Mouse (Mus musculus) monocyte, adult 2 months (primary cell): ENCODE data around the gene Cryba2.

ENCODE experiments used
- DNase-seq, 2 experiments: peaks; one replicate each; pipeline ENCODE4 v3.0.0; 2022; ENCODE audit warnings: low spot score in 2 of 2, low read depth in 1 of 2

The Cryba2 gene

GRCm38 (mm10) chr1:74893134-74893855 lies at the start of gene Cryba2:
TSS of gene Cryba2 (minus strand) at chr1:74893143.
- DNase-seq: no peak

DNA sequence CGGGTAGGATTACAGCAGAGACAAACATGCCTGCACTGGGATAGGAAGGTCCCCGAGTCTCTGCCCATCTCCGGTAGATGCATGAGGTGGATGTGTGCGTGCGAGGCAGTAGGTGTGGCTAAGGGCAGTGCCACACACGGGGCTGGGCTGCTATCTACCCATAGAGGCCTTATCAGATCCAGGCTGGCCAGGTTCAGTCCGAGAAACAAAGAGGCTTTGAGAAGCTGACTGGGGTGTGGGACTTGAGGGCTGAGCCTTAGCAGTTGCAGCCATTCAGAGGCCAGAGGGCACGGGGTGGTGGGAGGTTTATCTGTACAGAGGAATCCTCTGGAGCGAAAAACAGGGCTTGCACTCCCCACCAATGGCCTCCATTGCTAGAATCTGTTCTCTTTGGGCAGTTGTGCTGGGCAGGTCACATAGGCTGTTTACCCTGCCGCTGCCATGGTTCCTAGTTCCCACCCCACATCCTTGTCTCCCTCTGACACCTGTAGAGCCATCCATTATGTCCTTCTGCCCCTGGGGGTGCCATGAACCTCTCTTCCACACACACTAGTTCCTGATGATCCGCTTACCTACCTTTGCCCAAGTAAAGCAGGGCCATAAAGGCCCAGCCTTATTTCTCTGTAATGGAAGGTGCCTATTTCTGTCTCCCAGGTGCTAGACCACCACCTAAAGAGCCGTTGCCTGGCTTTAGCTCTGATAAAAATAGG lies 48.9 kb upstream of the Cryba2 start:
- DNase-seq: no peak

DNA sequence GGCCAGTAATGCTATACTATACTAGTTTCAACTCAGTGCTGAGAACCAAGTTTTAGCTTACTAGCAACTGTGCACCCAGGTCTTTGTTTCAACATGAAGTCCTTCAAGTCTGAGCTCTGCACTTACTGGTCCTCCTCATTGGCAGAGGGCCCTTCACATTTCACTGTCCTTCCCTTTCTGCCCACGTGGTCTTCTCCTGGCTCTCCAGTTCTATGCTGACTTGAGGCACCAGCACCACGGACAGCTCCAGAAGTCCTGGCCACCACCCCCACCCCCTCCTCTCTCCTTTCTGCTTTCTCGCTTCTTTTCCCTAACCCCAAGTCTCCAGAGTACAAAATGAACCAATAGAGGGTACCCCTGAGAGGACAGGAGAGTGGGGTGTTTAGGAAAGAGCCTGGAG lies 46.8 kb upstream of the Cryba2 start:
- DNase-seq: no peak

DNA sequence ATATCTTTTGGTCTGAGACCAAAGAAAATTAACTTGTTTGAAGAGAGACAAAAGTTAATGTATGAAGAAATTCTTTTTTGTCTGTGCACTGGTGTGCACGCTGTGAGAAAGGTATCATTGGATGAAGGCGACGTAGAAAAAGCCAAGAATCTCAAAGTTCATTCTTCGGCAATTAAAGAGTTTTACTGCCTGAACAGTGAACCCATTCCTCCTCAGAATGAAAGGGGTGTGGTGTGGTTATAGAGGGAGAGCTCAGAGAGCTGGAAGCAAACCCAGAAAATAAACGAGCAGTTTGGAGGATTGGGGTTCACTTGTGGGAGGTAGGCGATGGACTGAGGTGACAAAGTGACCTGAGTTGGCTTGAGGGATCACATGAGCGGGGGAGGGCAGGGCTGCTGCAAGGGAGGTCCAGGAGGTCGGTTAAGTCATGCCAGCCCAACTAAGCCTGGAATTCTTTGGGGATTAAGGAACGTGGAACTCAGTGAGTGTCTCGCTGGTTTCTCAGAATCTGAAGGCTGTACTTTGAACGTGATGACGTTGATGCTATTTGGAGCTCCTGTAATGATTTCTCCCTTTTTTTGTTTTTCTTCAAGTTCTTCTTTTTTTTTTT lies 43.4 kb upstream of the Cryba2 start:
- no peak for DNase-seq

DNA sequence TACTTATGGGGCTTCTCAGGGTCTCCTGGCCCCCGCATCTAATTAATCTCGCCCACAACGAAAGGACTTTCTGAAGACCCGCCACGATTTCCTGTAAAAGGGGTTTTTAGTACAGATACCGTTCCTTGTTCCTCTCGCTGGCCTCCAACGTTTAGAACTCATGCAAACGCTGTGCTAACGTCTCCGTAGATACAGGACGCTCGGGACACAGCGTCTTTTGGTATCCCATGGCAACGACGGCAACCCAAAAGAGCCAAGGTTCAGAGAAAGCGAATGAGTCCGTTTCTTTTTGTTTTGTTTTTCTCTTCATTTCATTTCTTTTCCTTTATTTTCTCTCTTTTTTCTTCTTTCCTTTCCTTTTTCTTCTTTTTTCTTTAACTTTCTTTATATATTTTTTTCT lies 42.5 kb upstream of the Cryba2 start, which contains the start of gene Cfap65:
TSS of gene Cfap65 (minus strand) at position 198 of the 400 bp plus-strand sequence.
- DNase-seq: no peak

GRCm38 (mm10) chr1:74927621-74928296 lies 34.8 kb upstream of the Cryba2 start:
- no peak for DNase-seq

DNA sequence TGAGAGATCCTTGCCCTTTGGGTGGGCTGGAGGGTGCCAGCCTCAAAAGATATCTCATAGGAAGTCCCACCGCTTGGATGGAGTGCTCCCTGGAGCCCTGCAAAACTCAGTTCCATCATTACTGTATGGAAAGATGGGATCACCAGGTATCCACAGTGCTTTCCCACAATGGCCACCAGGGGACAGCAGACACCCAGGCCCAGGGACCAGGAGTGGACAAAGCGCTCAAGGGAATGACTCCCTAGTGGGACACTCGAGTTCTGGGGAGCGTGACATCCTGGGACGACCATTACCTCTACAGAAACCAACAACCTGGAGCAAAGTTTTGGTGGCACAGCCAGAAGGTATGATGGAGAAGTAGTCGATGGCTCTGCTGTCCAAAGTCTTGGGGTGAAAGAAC lies 33.8 kb upstream of the Cryba2 start:
- no peak for DNase-seq

GRCm38 (mm10) chr1:74924464-74924863 lies 31.5 kb upstream of the Cryba2 start:
- DNase-seq: no peak

GRCm38 (mm10) chr1:74915706-74916105 lies 22.8 kb upstream of the Cryba2 start:
- DNase-seq: no peak

GRCm38 (mm10) chr1:74902191-74902590 lies 9.2 kb upstream of the Cryba2 start:
- DNase-seq: no peak

- DNase-seq: no peak
Observed at GRCm38 (mm10) chr1:74901686-74902085, 8.7 kb upstream of the Cryba2 start.

DNA sequence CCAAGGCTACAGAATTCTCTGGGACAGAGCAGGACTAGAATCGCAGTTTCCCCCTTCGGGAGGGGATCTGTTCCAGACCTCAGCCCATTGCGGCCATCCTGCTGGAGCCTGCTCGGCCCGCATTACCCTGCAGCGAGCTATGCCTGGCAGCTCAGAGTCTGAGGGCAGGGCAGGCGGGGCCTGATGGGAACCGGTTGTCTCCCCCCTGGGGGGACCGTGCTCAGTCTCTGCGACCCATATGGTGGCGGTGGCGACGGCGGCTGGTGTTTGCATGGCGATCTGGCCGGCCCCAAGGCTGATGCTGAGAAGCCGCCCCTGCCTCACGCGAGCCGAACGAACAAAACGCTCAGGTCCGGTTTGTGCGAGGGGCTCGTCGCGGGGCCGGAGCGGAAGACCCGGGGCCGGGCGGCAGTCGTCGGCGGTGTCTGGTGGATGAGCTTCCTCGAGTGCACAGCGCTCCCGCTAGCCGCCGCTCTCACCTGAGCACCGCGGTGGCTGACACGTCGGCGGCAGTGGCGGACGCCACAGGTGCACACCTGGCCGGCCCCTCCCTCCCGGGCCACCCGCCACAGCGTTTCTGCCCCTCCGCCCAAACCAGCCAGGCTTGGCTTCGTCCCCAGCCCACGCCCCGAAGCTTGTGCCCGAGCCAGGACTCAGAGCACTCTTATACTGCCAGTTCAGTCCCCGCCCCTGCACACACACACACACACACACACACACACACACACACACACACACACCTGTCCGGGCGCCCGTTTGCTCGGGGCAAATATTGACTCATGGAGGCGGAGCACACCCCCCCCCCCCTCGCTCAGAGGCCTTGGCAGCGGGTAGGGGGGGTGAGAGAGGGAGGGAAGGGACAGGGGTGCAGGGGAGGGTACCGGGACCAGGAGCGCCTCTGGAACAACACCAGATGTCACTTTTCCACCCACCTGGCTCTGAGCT lies 7.7 kb upstream of the Cryba2 start:
- DNase-seq: no peak

DNA sequence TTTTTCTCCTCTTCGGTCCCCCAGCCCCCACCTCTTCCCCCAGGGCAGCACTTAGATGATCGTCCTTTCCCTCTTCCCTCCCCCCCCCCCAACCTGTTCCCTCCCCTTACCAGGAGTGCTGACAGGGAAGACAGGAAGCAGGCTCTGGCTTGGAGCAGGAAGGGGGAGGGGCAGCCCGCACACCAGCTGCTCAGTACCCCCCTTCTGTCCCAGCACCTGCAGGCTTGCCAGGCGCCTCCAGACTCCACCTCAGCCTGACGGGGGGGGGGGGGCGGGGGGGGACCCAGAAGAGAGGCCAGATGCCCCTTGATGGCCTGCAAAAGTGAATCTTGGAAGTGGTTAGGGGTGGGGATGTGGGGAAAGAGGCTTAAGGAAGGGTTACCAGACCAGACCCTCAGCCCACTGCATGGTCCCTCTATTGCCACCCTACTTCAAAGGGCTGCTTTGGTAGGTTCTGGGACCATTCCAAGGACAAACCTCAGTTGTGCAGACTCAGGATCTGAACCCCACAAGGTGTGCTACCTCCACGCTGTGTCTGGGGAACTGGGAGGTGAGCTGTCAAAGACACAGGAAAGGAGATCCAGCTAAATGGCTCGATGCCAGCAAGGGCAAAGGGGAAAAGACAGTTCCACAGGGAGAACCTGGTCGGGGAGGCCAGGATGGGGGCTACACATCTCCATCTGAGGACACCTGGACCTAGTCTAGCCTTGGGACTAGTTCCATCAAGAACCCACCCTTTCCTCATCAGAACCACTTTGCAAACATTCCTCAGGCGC lies 5.9 kb upstream of the Cryba2 start:
- DNase-seq: no peak

DNA sequence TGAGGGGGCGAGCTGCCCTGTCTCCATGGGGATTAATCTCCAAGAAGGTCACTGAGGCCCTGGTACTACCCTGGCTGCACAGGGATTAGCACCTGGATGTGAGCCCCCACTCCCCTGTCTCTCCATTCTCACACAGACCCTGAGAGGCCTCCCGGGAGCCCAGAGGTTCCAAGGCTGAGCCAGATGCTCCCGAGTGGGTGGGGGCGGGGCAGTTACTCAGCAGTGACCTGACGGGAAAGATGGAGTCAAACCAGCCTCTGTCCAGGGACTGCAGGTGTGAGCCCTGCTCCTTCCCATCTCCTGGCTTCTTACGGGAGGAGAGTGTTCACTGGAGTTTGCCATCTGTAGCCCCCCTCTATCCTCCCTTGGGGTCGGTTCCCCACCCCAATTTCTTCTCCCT lies 5.0 kb upstream of the Cryba2 start:
- DNase-seq: no peak

DNA sequence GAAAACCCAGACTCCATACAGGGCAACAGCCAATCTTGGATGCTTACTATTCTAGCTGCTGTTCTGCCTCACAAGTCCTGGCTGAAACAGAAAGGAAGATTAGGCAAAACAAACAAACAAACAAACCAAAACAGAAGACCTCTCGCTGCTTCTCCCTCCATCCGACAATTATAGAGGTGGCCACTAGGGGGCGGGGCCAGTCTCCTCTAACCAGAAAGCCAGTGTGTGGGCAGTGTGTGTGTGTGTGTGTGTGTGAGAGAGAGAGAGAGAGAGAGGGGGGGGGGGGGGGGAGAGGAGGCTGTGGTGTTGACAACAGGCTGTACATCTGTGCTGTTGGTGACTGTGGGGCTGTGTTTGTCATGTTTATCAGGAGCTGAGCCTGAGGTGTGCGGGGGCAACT lies 2.0 kb upstream of the Cryba2 start:
- DNase-seq: no peak

DNA sequence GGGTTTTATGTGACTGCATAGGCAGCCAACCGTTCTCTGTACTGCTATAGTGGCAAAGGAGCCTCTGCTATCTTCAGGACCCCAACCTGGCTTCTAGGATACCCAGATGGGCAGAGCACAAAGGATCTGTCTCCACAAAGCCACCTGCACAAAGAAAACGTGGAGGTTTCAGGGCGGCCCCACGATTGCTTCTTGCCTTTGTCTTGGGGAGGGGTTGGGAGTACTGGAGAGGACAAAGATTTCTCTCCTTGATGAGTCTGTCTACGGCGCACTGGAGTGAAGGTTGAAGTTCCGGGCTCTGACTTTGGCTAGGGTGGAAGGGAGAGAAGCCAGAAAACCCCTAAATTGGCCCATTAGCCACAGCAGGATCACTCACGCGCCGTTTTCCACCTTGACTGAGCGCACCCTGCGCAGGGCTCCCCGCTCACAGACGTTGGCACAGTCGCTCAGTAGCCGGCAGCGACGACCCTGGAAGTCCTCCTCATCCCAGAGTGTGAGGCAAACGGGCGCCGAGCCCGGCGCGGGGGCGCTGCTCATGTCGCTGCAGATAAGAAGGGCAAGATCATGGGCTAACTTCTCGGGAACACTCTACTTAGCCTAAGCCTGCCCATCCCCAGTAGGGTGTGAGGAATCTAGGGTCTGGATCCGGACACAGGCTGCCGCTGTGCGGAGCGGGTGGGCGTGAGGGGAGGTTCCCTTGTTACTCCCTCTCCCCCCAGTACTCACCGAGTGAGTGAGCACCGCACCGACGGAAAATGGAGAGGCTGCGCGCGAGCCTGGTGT lies 401 bp downstream of the Cryba2 start:
- no peak for DNase-seq

DNA sequence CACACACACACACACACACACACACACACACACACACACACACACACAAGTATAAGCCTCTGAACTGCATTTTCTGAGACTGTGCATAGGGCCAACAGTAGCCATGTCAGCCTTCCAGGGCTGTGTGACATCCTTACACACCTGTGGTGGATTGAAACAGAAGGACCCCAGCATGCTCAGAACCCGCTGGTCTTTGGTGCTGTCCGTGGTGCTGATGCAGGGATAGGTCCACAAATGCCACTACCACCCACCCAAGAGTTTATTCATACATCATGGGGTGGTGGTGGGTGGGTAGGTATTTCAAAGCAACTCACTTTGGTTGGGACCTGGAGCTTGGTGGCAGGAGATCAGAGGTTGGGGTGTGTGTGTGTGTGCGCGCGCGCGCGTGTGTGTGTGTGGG lies 1.4 kb downstream of the Cryba2 start:
- DNase-seq: no peak

DNA sequence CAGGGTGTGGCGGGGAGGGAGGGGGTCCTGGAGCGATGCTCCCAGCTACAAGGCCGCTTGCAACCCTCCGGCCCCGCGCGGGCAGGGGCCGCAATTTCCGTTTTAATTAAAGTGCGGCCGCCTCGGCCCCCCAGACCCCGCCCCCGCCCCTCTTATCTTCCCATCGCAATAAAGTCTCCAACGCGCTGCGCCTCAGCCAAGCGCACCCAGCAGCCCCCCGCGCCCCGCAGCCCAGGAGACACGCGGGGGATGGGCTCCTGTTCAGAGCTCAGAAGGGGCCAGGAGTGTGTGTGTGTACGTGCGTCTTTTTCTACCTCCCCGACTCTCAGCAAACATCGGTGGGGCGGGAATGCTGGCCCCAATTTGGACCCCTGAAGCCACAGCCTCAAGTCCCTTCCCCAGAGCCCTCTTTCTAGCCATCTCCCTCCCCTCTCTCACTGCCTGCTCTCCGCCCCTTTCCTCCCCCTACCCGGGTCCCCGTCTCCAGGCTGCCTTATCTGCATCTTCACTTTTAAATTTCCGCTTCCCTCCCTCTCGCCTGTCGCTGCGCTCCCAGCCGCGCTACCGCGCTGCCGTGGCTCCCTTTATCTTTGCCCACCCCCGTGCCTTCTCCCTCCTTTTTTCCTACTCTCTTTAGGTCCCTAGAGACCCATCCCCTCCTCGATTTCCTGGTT lies 7.4 kb downstream of the Cryba2 start, which contains the start of gene Fev:
TSS of gene Fev (minus strand) at position 51 of the 674 bp plus-strand sequence.
- DNase-seq: no peak
